Mouse (Mus musculus) limb, embryonic 15.5 days (tissue): ENCODE data around the gene Mup11. TPM values are rescaled to one million over a fixed set of nuclear protein-coding genes. Genes with fewer than 3 reads are reported as not detected.
"Not testable (repeated sequence)": the region's sequence is repeated elsewhere in the genome, so short reads cannot be mapped to it uniquely, and the experiment has no call there.

Experiments used
- ATAC-seq: fragments of 200-750 bp; cut with Nextera tagmentation; 2 replicates; pipeline ENCODE4 v1.8.0; 2017; ENCODE audit warnings: low read depth, moderate TSS enrichment; ENCODE audit not compliant: insufficient number of reproducible peaks, low FRiP score, low TSS enrichment
- H3K27ac ChIP-seq: fragments of 300-500 bp; sonication (generic); 2 replicates; pipeline ENCODE4 v1.5.1; 2015; ENCODE audit warnings: moderate library complexity, mild to moderate bottlenecking, inconsistent platforms
- H3K27me3 ChIP-seq: fragments of 300-500 bp; sonication (generic); 2 replicates; pipeline ENCODE4 v1.6.1; 2015; ENCODE audit warnings: inconsistent platforms
- H3K36me3 ChIP-seq: fragments of 300-500 bp; sonication (generic); 2 replicates; pipeline ENCODE4 v1.6.1; 2015; ENCODE audit warnings: inconsistent platforms
- H3K4me1 ChIP-seq: fragments of 300-500 bp; sonication (generic); 2 replicates; pipeline ENCODE4 v1.6.1; 2015; ENCODE audit warnings: inconsistent platforms
- H3K4me2 ChIP-seq: fragments of 300-500 bp; sonication (generic); 2 replicates; pipeline ENCODE4 v1.6.1; 2015; ENCODE audit warnings: mild to moderate bottlenecking, inconsistent platforms
- H3K4me3 ChIP-seq: fragments of 300-500 bp; sonication (generic); 2 replicates; pipeline ENCODE4 v1.5.1; 2015; ENCODE audit warnings: mild to moderate bottlenecking, inconsistent platforms
- H3K9ac ChIP-seq: fragments of 300-500 bp; sonication (generic); 2 replicates; pipeline ENCODE4 v1.6.1; 2015; ENCODE audit warnings: inconsistent platforms
- H3K9me3 ChIP-seq: fragments of 300-500 bp; sonication (generic); 2 replicates; pipeline ENCODE4 v1.6.1; 2016; ENCODE audit warnings: inconsistent platforms
- WGBS: fragments of 180-500 bp; shearing (Covaris S2); methylation state at CpG from one replicate; pipeline ENCODE4 v1.1.7; 2015; 5-methylcytosine and 5-hydroxymethylcytosine counted together
- polyA plus RNA-seq: library from polyadenylated mRNA; unstranded; fragments of >200 nt; fragmentation: Nextera tagmentation; extraction: Ambion mirVana; gene quantifications from 2 replicates; pipeline ENCODE4 v1.2.1, GENCODE M21; 2015

The Mup11 gene
- polyA plus RNA-seq: 0.29 and 0.87 TPM in 2 replicates

DNA sequence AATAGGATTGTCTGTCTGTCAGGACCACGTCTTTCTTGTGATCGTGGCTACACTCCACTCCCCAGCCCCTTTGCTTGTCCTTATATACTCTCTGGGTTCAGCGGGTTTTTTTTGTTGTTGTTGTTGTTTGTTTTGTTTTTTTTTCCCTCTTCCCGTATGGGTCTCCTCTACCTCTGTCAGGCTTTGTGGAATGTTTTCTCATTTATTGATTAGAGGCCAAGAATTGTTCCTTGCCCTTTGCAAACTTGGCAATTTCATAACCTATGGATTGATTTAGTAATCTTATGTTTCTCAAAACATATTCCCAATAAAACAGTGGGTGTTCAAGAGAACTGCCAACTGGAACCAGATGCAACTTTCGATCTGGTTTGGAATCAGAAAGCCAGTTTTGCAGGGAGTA is at the start of gene Mup11:
TSS of gene Mup11 (minus strand) at position 101 of the 400 bp plus-strand sequence.
- WGBS: 64% methylated on average over 3 of the region's 5 CpGs
- not testable (repeated sequence) for ATAC-seq

More for the DNA sequence above, at the start of gene Mup11:
- not testable (repeated sequence) for H3K4me2 ChIP-seq, H3K4me1 ChIP-seq, H3K9me3 ChIP-seq, H3K9ac ChIP-seq, H3K27me3 ChIP-seq, H3K36me3 ChIP-seq, H3K27ac ChIP-seq, H3K4me3 ChIP-seq

Other genes starting within 250 kb of the Mup11 start
- gene Mup9, start 240.5 kb downstream of the Mup11 start, polyA plus RNA-seq: 3.9 and 7.6 TPM in 2 replicates
- 0.73 and 2.0 TPM in 2 replicates for gene Mup1, start 160.5 kb downstream of the Mup11 start, polyA plus RNA-seq
- gene Mup10, start 80.2 kb downstream of the Mup11 start, polyA plus RNA-seq: 1.6 and 1.9 TPM in 2 replicates
- 0.28 TPM in 1 of 2 replicates, not detected in the other for gene Mup12, start 78.9 kb upstream of the Mup11 start, polyA plus RNA-seq
- gene Mup22, start 159.1 kb upstream of the Mup11 start, polyA plus RNA-seq: 5.1 and 6.0 TPM in 2 replicates